Mouse (Mus musculus) E14TG2a.4 (cell line): ENCODE measurements at regions not wholly inside any gene's neighbourhood (a gene's known extent, or its start where the extent isn't known, plus 50 kb on each side); places are given as distances from the start of the nearest gene placed in this dataset.

Experiments used
- CTCF ChIP-seq: conservative IDR thresholded peaks from 2 replicates; pipeline ENCODE4 v1.5.1; 2014; ENCODE audit warnings: low read length
- NANOG ChIP-seq: IDR thresholded peaks from 2 replicates; pipeline ENCODE4 v1.6.1; 2014; ENCODE audit warnings: borderline replicate concordance, low read length, mixed read lengths
- POU5F1 ChIP-seq: IDR thresholded peaks from 2 replicates; pipeline ENCODE4 v1.6.1; 2014; ENCODE audit warnings: low read length, borderline replicate concordance

- TF ChIP-seq CTCF (no peak), POU5F1 (no peak), NANOG (no peak)
Observed at GRCm38 (mm10) chr12:12567058-12567733, 305.3 kb downstream of the Fam49a start.
